Mouse (Mus musculus) CH12.LX (cell line): ENCODE measurements around the gene Zfp523. TPM values are rescaled to one million over a fixed set of nuclear protein-coding genes. Genes with fewer than 3 reads are reported as not detected.
A peak's percentile ranks its signal among the peaks of the same experiment; 100 is the strongest.
"Not testable (repeated sequence)": the region's sequence is repeated elsewhere in the genome, so short reads cannot be mapped to it uniquely, and the experiment has no call there.

Source experiments
- DNase-seq: peaks from one replicate; pipeline ENCODE4 v3.0.0-alpha.2; 2013; ENCODE audit errors: extremely low read depth
- H3K27ac ChIP-seq: 2 replicates; pipeline ENCODE4 v1.5.1; 2012; ENCODE audit warnings: low read depth, mild to moderate bottlenecking, control low read depth, moderate library complexity; ENCODE audit not compliant: insufficient read depth
- H3K27me3 ChIP-seq: replicated peaks from 2 replicates; pipeline ENCODE3; 2012; ENCODE audit warnings: inconsistent platforms
- H3K36me3 ChIP-seq, 2 experiments: replicated peaks in 1 of 2; 2 replicates each; pipeline versions ENCODE3 to v1.6.1; 2012; ENCODE audit warnings: inconsistent platforms in 1 of 2, low read length in 1 of 2, mild to moderate bottlenecking in 1 of 2, mixed read lengths in 1 of 2, moderate library complexity in 1 of 2; ENCODE audit not compliant: control insufficient read depth in 1 of 2, insufficient read depth in 1 of 2
- H3K4me1 ChIP-seq, 2 experiments: 2 replicates each; pipeline ENCODE4 v1.6.1; 2012; ENCODE audit warnings: inconsistent platforms in 1 of 2, moderate library complexity in 1 of 2; ENCODE audit not compliant: insufficient read depth in 2 of 2, control insufficient read depth in 1 of 2
- H3K4me2 ChIP-seq: 2 replicates; pipeline ENCODE4 v1.6.1; 2012; ENCODE audit warnings: low read depth, mild to moderate bottlenecking, control low read depth; ENCODE audit not compliant: poor library complexity, insufficient read depth, severe bottlenecking
- H3K4me3 ChIP-seq, 3 experiments: fragments of 150-350 bp in 1 of 3; sonication (generic) in 1 of 3; replicated peaks in 1 of 3; 2 replicates each; pipeline versions ENCODE3 to v1.5.1; 2011 to 2012; ENCODE audit warnings: low read depth in 2 of 3, low read length in 2 of 3, mild to moderate bottlenecking in 2 of 3, moderate library complexity in 2 of 3, control low read depth in 1 of 3, improper control_type of control experiment in 1 of 3, inconsistent platforms in 1 of 3, mixed read lengths in 1 of 3; ENCODE audit not compliant: poor library complexity in 1 of 3
- H3K79me2 ChIP-seq: replicated peaks from 2 replicates; pipeline ENCODE4 v1.6.1; 2012; ENCODE audit warnings: mild to moderate bottlenecking, moderate library complexity; ENCODE audit not compliant: control insufficient read depth, poor library complexity, insufficient read depth, severe bottlenecking; ENCODE audit errors: extremely low read depth
- H3K9ac ChIP-seq: 2 replicates; pipeline ENCODE4 v1.6.1; 2012; ENCODE audit warnings: low read depth, mild to moderate bottlenecking, control low read depth, moderate library complexity; ENCODE audit not compliant: insufficient read depth
- H3K9me3 ChIP-seq: replicated peaks from 2 replicates; pipeline ENCODE3; 2012; ENCODE audit warnings: low read length, inconsistent platforms, mixed read lengths
- BHLHE40 ChIP-seq: IDR thresholded peaks from 2 replicates; pipeline ENCODE4 v1.6.1; 2011; ENCODE audit warnings: mild to moderate bottlenecking, low read depth, low read length, improper control_type of control experiment
- CHD2 ChIP-seq: IDR thresholded peaks from 2 replicates; pipeline ENCODE4 v1.6.1; 2011; ENCODE audit warnings: low read length, improper control_type of control experiment
- E2F4 ChIP-seq: IDR thresholded peaks from 2 replicates; pipeline ENCODE4 v1.6.1; 2011; ENCODE audit warnings: low read depth, low read length, improper control_type of control experiment; ENCODE audit not compliant: insufficient replicate concordance
- ELF1 ChIP-seq: IDR thresholded peaks from 2 replicates; pipeline ENCODE4 v1.6.1; 2014; ENCODE audit warnings: low read depth, mild to moderate bottlenecking, inconsistent platforms, low read length, improper control_type of control experiment
- EP300 ChIP-seq: IDR thresholded peaks from 2 replicates; pipeline ENCODE4 v1.6.1; 2011; ENCODE audit warnings: low read length, improper control_type of control experiment
- ETS1 ChIP-seq: conservative IDR thresholded peaks from 2 replicates; pipeline ENCODE4 v1.6.1; 2012; ENCODE audit warnings: low read depth, mild to moderate bottlenecking, inconsistent platforms, low read length, improper control_type of control experiment, moderate library complexity
- GABPA ChIP-seq: IDR thresholded peaks from 2 replicates; pipeline ENCODE4 v1.6.1; 2012; ENCODE audit warnings: low read depth, low read length, improper control_type of control experiment, inconsistent platforms; ENCODE audit not compliant: insufficient replicate concordance
- HCFC1 ChIP-seq: IDR thresholded peaks from 2 replicates; pipeline ENCODE4 v1.6.1; 2012; ENCODE audit warnings: low read depth, mild to moderate bottlenecking, inconsistent platforms, low read length, improper control_type of control experiment
- IRF4 ChIP-seq: IDR thresholded peaks from 2 replicates; pipeline ENCODE4 v1.6.1; 2014; ENCODE audit warnings: low read depth, mild to moderate bottlenecking, inconsistent platforms, low read length, improper control_type of control experiment
- JUND ChIP-seq: conservative IDR thresholded peaks from 2 replicates; pipeline ENCODE4 v1.6.1; 2011; ENCODE audit warnings: low read depth, low read length, improper control_type of control experiment
- MAFK ChIP-seq: IDR thresholded peaks from 2 replicates; pipeline ENCODE4 v1.6.1; 2011; ENCODE audit warnings: low read length, improper control_type of control experiment; ENCODE audit not compliant: insufficient replicate concordance
- MEF2A ChIP-seq: IDR thresholded peaks from 2 replicates; pipeline ENCODE4 v1.6.1; 2014; ENCODE audit warnings: low read depth, mild to moderate bottlenecking, inconsistent platforms, low read length, improper control_type of control experiment, borderline replicate concordance
- MXI1 ChIP-seq: IDR thresholded peaks from 2 replicates; pipeline ENCODE4 v1.6.1; 2011; ENCODE audit warnings: mild to moderate bottlenecking, low read depth, low read length, improper control_type of control experiment
- MYC ChIP-seq: IDR thresholded peaks from 2 replicates; pipeline ENCODE4 v1.6.1; 2011; ENCODE audit warnings: low read depth, mild to moderate bottlenecking, improper control_type of control experiment, low read length
- RCOR1 ChIP-seq: conservative IDR thresholded peaks from 2 replicates; pipeline ENCODE4 v1.6.1; 2012; ENCODE audit warnings: low read depth, mild to moderate bottlenecking, inconsistent platforms, low read length, improper control_type of control experiment
- UBTF ChIP-seq: IDR thresholded peaks from 2 replicates; pipeline ENCODE4 v1.6.1; 2012; ENCODE audit warnings: low read depth, mild to moderate bottlenecking, inconsistent platforms, low read length, improper control_type of control experiment, moderate library complexity
- USF1 ChIP-seq: IDR thresholded peaks from 2 replicates; pipeline ENCODE4 v1.6.1; 2014; ENCODE audit warnings: low read depth, mild to moderate bottlenecking, inconsistent platforms, low read length, improper control_type of control experiment
- USF2 ChIP-seq: conservative IDR thresholded peaks from 2 replicates; pipeline ENCODE4 v1.6.1; 2011; ENCODE audit warnings: low read depth, low read length, improper control_type of control experiment
- ZKSCAN1 ChIP-seq: IDR thresholded peaks from 2 replicates; pipeline ENCODE4 v1.6.1; 2012; ENCODE audit warnings: low read depth, inconsistent platforms, low read length, improper control_type of control experiment, borderline replicate concordance
- ZMIZ1 ChIP-seq: IDR thresholded peaks from 2 replicates; pipeline ENCODE4 v1.6.1; 2012; ENCODE audit warnings: low read depth, mild to moderate bottlenecking, inconsistent platforms, low read length, improper control_type of control experiment
- ZNF384 ChIP-seq: IDR thresholded peaks from 2 replicates; pipeline ENCODE4 v1.6.1; 2012; ENCODE audit warnings: low read depth, low read length, improper control_type of control experiment, inconsistent platforms
- dilution Hi-C: fragments of 300-500 bp; cut with MboI; formaldehyde crosslinking; loops from 2 replicates; pipeline ENCODE4 v1.14.3; 2020; ENCODE audit warnings: low sequenced_read_pairs; ENCODE audit not compliant: extremely low pct_unique_long_range_greater_than_20kb, extremely low pct_ligation_motif_present
- in situ Hi-C: fragments of 300-500 bp; cut with MboI; formaldehyde crosslinking; loops from 3 replicates; pipeline ENCODE4 v1.14.3; 2019; ENCODE audit warnings: low sequenced_read_pairs, low pct_ligation_motif_present, low pct_unique_long_range_greater_than_20kb, mixed read lengths
- polyA plus RNA-seq: library from polyadenylated mRNA; unstranded; fragments of >175 nt; gene quantifications from 2 replicates; pipeline ENCODE4 v1.2.1, GENCODE M21; 2012; ENCODE audit warnings: low read depth; ENCODE audit not compliant: insufficient read length
- total RNA-seq, 2 experiments: library from RNA; depleted of rRNA; stranded (reverse); fragments of 300-350 nt in 1 of 2; fragments of >200 nt in 1 of 2; gene quantifications; 2 replicates each; pipeline ENCODE4 v1.2.3; 2012 to 2014

Zfp523 gene
- total and polyA plus RNA-seq, 3 experiments, result 2.5 to 14.7 (median 10.1) TPM

DNA sequence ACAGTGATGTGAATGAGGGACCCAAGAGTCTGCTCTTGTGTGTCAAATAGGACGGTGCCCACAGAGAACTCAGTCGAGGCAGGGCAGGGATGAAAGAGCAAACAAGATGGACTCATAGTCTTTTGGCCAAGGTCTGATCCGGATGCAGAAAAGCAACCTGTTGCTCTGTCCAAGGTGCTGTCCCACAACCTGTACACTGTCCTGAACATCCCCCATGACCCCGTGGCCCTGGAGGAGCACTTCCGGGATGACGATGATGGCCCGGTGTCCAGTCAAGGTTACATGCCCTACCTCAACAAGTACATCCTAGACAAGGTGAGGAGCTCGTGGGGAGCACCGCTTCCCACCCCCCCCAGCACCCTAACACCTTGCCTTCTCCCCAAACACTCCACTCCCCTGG, 39.9 kb downstream of the Zfp523 start:
- Histone ChIP-seq H3K79me2 (no peaks in the 10 kb centered on the region; the same call in 1 of the 2 replicates), H3K27ac (no peak overlapping the region), H3K9ac (no peak overlapping the region), H3K4me3 (no peak overlapping the region)
- dilution Hi-C loops, result no loop called here
- DNase-seq, result no peak
- TF ChIP-seq JUND (no peak), CHD2 (no peak), RCOR1 (no peak), USF2 (no peak), BHLHE40 (no peak), E2F4 (no peak), EP300 (no peak), IRF4 (no peak), MXI1 (no peak), MAFK (no peak), ZKSCAN1 (no peak), GABPA (no peak), MEF2A (no peak), HCFC1 (no peak), ETS1 (no peak), ZMIZ1 (no peak), UBTF (no peak), ELF1 (no peak)
- TF ChIP-seq, all 38 proteins: peak for 0
- peaks cover 39 to 74% of the 10 kb centered on the region in 2 experiments for H3K36me3 ChIP-seq
- no peak overlapping the region for H3K4me2 ChIP-seq
- in situ Hi-C loops, result loop anchor here (25.0 kb wide), 1 partner anchor 296 kb away; the partner anchor contains the start of gene Fkbp5
- H3K27me3 ChIP-seq, result no peaks in the 10 kb centered on the region
- H3K4me1 ChIP-seq, result peaks cover 28 to 52% of the 10 kb centered on the region in 2 experiments
- no peaks in the 10 kb centered on the region for H3K9me3 ChIP-seq

DNA sequence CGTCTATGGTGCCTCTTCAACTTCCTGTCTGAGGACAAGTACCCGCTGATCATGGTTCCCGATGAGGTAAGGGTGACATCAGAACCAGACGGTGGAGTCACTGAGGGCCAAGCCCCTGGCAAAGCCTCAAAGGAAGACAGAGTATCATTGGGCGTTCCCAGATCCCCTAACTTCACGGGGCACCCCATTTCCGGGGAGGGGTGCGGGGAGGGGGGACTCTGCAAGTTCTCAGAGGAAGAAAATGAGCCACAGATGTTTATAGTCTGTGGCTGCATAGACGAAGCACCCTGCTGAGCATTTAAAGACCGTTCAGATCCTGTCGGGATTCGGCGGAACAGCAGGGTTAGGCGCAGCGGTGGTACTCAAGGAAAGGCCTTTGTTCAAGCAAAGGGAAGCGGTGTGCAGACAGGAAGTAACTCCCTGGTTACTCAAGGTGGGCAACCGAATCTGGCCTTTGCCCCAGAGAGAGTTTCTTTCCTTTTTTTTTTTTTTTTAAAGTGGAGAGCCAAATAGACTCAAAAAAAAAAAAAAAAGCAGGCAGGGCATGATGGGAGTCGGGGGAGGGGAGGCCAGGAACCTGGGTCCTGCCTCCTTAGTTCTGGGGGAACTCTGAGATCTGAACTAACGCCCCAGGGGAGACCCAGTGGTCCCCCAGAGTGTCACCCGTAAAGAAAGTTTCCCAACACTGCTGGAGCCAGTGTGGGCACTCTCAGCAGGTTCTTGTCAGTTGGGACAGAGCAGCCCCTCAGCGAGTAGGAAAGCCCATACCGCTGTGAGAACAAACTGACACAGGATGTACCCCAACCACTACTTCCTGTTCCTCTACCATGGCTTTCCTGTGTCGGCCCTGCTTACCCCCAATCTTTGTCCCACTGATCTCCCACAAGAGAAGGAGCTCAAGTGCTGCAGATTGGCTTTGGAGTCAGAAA, 41.1 kb downstream of the Zfp523 start:
- peak; percentile 91 for TF ChIP-seq ZNF384
- peak; percentile 8; the same call in 1 of the 2 replicates for TF ChIP-seq IRF4
- TF ChIP-seq MAFK, result no peak
- TF ChIP-seq USF1, result no peak
- peak; percentile 45; the same call in 1 of the 2 replicates for TF ChIP-seq CHD2
- TF ChIP-seq MYC, result no peak
- in situ Hi-C loops (loop anchor here (25.0 kb wide), 1 partner anchor 294 kb away; the partner anchor contains the start of gene Fkbp5), dilution Hi-C loops (no loop called here)
- Histone ChIP-seq H3K4me1 (peaks cover 23 to 49% of the 10 kb centered on the region in 2 experiments), H3K27ac (peak overlapping the region; percentile 78), H3K9ac (peak overlapping the region; percentile 21; the same call in 1 of the 2 replicates), H3K4me3 (no peak overlapping the region), H3K36me3 (peaks cover 45 to 74% of the 10 kb centered on the region in 2 experiments), H3K27me3 (no peaks in the 10 kb centered on the region), H3K4me2 (peak overlapping the region; percentile 51), H3K9me3 (no peaks in the 10 kb centered on the region), H3K79me2 (no peaks in the 10 kb centered on the region; the same call in 1 of the 2 replicates)
- no peak for DNase-seq

DNA sequence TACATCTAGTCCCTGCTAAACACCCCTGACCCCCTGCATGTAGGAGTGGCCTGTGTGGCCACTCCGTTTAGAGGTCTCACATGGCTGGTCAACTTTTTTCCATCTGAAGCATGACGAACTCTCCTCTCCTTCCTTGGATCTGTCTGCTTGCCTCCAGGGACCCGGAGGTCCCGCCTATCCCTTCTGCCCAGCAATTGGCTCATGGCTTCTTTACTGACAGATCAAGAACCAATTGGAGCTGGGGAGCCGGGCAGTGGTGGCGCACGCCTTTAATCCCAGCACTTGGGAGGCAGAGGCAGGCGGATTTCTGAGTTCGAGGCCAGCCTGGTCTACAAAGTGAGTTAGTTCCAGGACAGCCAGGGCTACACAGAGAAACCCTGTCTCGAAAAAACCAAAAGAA, 45.5 kb downstream of the Zfp523 start:
- H3K79me2 ChIP-seq, H3K4me3 ChIP-seq, H3K27ac ChIP-seq, H3K27me3 ChIP-seq, H3K4me2 ChIP-seq, H3K9ac ChIP-seq, dilution Hi-C loops, H3K9me3 ChIP-seq, DNase-seq: not testable (repeated sequence)
- Histone ChIP-seq H3K4me1 (peaks cover 21 to 67% of the 10 kb centered on the region in 2 experiments), H3K36me3 (peaks cover 49 to 64% of the 10 kb centered on the region in 2 experiments)
- in situ Hi-C loops, result loop anchor here (25.0 kb wide), 1 partner anchor 290 kb away; the partner anchor contains the start of gene Fkbp5
